Mouse (Mus musculus) stomach, postnatal 0 days (tissue): ENCODE data around the gene Fam173a. TPM values are rescaled to one million over a fixed set of nuclear protein-coding genes. Genes with fewer than 3 reads are reported as not detected.

Source experiments
- ATAC-seq: fragments of 200-750 bp; cut with Nextera tagmentation; 2 replicates; pipeline ENCODE4 v1.8.0; 2017; ENCODE audit not compliant: low FRiP score, low TSS enrichment
- DNase-seq: peaks from one replicate; pipeline ENCODE4 v3.0.0-alpha.2; 2016; ENCODE audit warnings: low spot score
- H3K27ac ChIP-seq: fragments of 300-500 bp; sonication (generic); replicated peaks from 2 replicates; pipeline ENCODE4 v1.5.1; 2014; ENCODE audit warnings: mild to moderate bottlenecking, control low read depth
- H3K27me3 ChIP-seq: fragments of 300-500 bp; sonication (generic); 2 replicates; pipeline ENCODE4 v1.6.1; 2014; ENCODE audit warnings: low read length; ENCODE audit not compliant: control insufficient read depth, insufficient read depth
- H3K36me3 ChIP-seq: fragments of 300-500 bp; sonication (generic); 2 replicates; pipeline ENCODE4 v1.6.1; 2014; ENCODE audit warnings: low read length, mixed read lengths; ENCODE audit not compliant: control insufficient read depth, insufficient read depth
- H3K4me1 ChIP-seq: fragments of 300-500 bp; sonication (generic); replicated peaks from 2 replicates; pipeline ENCODE4 v1.6.1; 2014; ENCODE audit warnings: antibody characterized with exemption; ENCODE audit not compliant: control insufficient read depth, insufficient read depth
- H3K4me2 ChIP-seq: fragments of 300-500 bp; sonication (generic); replicated peaks from 2 replicates; pipeline ENCODE4 v1.6.1; 2014; ENCODE audit warnings: low read depth, mild to moderate bottlenecking, control low read depth, moderate library complexity
- H3K4me3 ChIP-seq: fragments of 300-500 bp; sonication (generic); 2 replicates; pipeline ENCODE4 v1.5.1; 2014; ENCODE audit warnings: low read depth, low read length, control low read depth
- H3K9ac ChIP-seq: fragments of 300-500 bp; sonication (generic); 2 replicates; pipeline ENCODE4 v1.6.1; 2014; ENCODE audit warnings: mild to moderate bottlenecking, low read length, control low read depth, mixed read lengths
- H3K9me3 ChIP-seq: fragments of 300-500 bp; sonication (generic); 2 replicates; pipeline ENCODE4 v1.6.1; 2016; ENCODE audit warnings: low read length; ENCODE audit not compliant: control insufficient read depth
- CTCF ChIP-seq: IDR thresholded peaks from 2 replicates; pipeline ENCODE4 v1.5.1; 2016; ENCODE audit warnings: antibody characterized with exemption, low read depth, mild to moderate bottlenecking, moderate library complexity
- EP300 ChIP-seq: optimal IDR thresholded peaks from 2 replicates; pipeline ENCODE3; 2016; ENCODE audit warnings: antibody characterized with exemption
- WGBS: fragments of 180-500 bp; shearing (Covaris S2); extraction: QIAGEN DNeasy Blood & Tissue Kit; methylation state at CpG from one replicate; pipeline ENCODE4 v1.1.7; 2014; 5-methylcytosine and 5-hydroxymethylcytosine counted together
- polyA plus RNA-seq: library from polyadenylated mRNA; unstranded; fragments of >200 nt; fragmentation: Nextera tagmentation; extraction: Ambion mirVana; gene quantifications from 2 replicates; pipeline ENCODE4 v1.2.1, GENCODE M21; 2015

Gene Fam173a
- polyA plus RNA-seq, 1 experiment from 2014 or later: 91.0 TPM

DNA sequence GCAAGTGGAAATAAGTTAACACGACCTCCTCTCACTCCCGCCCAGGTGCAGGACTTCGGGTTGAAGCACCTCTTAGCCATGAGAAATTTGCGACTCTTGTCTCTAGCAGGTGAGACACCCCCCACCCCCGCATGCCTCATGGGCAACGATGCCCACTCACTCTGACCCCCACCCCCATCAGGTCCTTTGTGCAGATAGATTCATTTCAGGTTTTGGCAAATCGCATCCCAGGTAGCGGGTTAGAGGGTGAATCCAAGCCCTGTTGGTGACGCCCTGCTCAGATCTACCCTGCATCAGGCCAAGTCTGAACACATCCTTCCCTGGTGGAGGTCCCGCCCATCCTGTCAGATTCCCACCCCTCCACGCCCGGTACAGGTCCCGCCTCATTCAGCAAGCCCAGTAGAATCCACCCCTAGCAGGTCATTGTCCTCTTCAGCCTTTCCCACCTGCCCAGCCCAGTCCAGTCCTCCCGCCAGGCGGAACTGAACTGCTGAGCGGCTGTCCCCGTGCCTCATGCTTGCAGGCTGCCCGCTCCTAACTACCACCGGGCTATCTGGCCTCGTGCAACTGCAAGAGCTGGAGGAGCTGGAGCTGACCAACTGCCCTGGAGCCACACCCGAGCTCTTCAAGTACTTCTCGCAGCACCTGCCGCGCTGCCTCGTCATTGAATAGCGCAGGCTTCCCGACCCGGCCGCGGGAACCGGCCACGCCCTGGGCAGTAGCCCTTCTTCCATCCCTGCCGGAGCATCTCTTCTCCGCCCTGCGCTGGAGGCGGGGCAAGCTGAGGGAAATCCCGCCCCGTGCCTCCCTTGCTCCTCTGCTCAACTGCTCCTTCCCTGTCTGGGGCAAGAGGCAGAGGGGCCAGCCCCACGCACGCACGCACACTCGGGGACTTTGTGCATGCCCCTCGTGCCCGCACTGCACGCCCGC lies 26.4 kb upstream of the Fam173a start:
- WGBS: 8% methylated on average over 39 of the region's 46 CpGs
- DNase-seq (no peak), ATAC-seq (peak; percentile 28)
- Histone ChIP-seq H3K4me3 (0 out of 2 replicates have a peak overlapping the region, but pooled peaks have one; percentile 6), H3K36me3 (no peaks in the 10 kb centered on the region), H3K4me1 (peaks cover 3% of the 10 kb centered on the region), H3K9ac (no peak overlapping the region), H3K27ac (no peak overlapping the region), H3K9me3 (no peaks in the 10 kb centered on the region), H3K27me3 (no peaks in the 10 kb centered on the region), H3K4me2 (peak overlapping the region; percentile 42; the same call in 1 of the 2 replicates)
- TF ChIP-seq CTCF: no peak
- no peak for TF ChIP-seq EP300

GRCm38 (mm10) chr17:25817662-25818061 lies 25.0 kb upstream of the Fam173a start:
- DNase-seq (no peak), ATAC-seq (no peak)
- no peak overlapping the region for H3K9ac ChIP-seq
- H3K4me3 ChIP-seq: no peak overlapping the region
- no peaks in the 10 kb centered on the region for H3K36me3 ChIP-seq
- no peak overlapping the region for H3K4me2 ChIP-seq
- no peaks in the 10 kb centered on the region for H3K27me3 ChIP-seq
- no peaks in the 10 kb centered on the region for H3K4me1 ChIP-seq
- 79% methylated on average over 11 of the region's 11 CpGs for WGBS
- H3K27ac ChIP-seq: no peak overlapping the region
- no peak for TF ChIP-seq CTCF
- TF ChIP-seq EP300: no peak
- H3K9me3 ChIP-seq: no peaks in the 10 kb centered on the region

- Histone ChIP-seq H3K4me2 (no peak overlapping the region), H3K9ac (no peak overlapping the region), H3K36me3 (no peaks in the 10 kb centered on the region), H3K27me3 (0 out of 2 replicates have a peak, but pooled peaks cover 2% of the 10 kb centered on the region), H3K9me3 (no peaks in the 10 kb centered on the region), H3K4me1 (no peaks in the 10 kb centered on the region), H3K4me3 (no peak overlapping the region), H3K27ac (no peak overlapping the region)
- peak; percentile 69 for ATAC-seq
- WGBS: 4% methylated on average over 20 of the region's 20 CpGs
- TF ChIP-seq CTCF (peak; percentile 80), EP300 (no peak)
- peak; percentile 93 for DNase-seq
Observed at GRCm38 (mm10) chr17:25813471-25813870, 20.8 kb upstream of the Fam173a start.

GRCm38 (mm10) chr17:25810890-25811289 lies 18.2 kb upstream of the Fam173a start:
- no peak overlapping the region for H3K4me3 ChIP-seq
- WGBS: 64% methylated on average over 4 of the region's 4 CpGs
- no peak for TF ChIP-seq EP300
- TF ChIP-seq CTCF: no peak
- H3K9me3 ChIP-seq: no peaks in the 10 kb centered on the region
- no peak overlapping the region for H3K4me2 ChIP-seq
- ATAC-seq: no peak
- 0 out of 2 replicates have a peak, but pooled peaks cover 2% of the 10 kb centered on the region for H3K27me3 ChIP-seq
- no peaks in the 10 kb centered on the region for H3K4me1 ChIP-seq
- no peak for DNase-seq
- no peaks in the 10 kb centered on the region for H3K36me3 ChIP-seq
- no peak overlapping the region for H3K27ac ChIP-seq
- no peak overlapping the region for H3K9ac ChIP-seq

GRCm38 (mm10) chr17:25809606-25810340 lies 17.1 kb upstream of the Fam173a start:
- TF ChIP-seq CTCF (no peak), EP300 (no peak)

More at GRCm38 (mm10) chr17:25809606-25810340, 17.1 kb upstream of the Fam173a start:
- Histone ChIP-seq H3K4me3 (peak overlapping the region; percentile 52), H3K27me3 (0 out of 2 replicates have a peak, but pooled peaks cover 2% of the 10 kb centered on the region), H3K9ac (peak overlapping the region; percentile 53), H3K36me3 (no peaks in the 10 kb centered on the region), H3K4me2 (peak overlapping the region; percentile 84), H3K4me1 (no peaks in the 10 kb centered on the region), H3K27ac (no peak overlapping the region), H3K9me3 (no peaks in the 10 kb centered on the region)
- DNase-seq (peak; percentile 22), ATAC-seq (peak; percentile 47; the same call in 1 of the 2 replicates)
- 11% methylated on average over 24 of the region's 25 CpGs for WGBS
